Mouse (Mus musculus) hindbrain, postnatal 0 days (tissue): ENCODE measurements at regions not wholly inside any gene's neighbourhood (a gene's known extent, or its start where the extent isn't known, plus 50 kb on each side); places are given as distances from the start of the nearest gene placed in this dataset.

Experiments
- ATAC-seq: fragments of 200-750 bp; cut with Nextera tagmentation; 2 replicates; pipeline ENCODE4 v1.8.0; 2017; ENCODE audit warnings: mild to moderate bottlenecking, moderate TSS enrichment, moderate library complexity
- DNase-seq: peaks from one replicate; pipeline ENCODE4 v3.0.0-alpha.2; 2015; ENCODE audit warnings: low spot score
- H3K27ac ChIP-seq: fragments of 300-500 bp; sonication (generic); 2 replicates; pipeline ENCODE4 v1.5.1; 2014; ENCODE audit warnings: mild to moderate bottlenecking
- H3K27me3 ChIP-seq: fragments of 300-500 bp; sonication (generic); 2 replicates; pipeline ENCODE4 v1.6.1; 2014; ENCODE audit warnings: low read length, mixed read lengths; ENCODE audit not compliant: insufficient read depth
- H3K36me3 ChIP-seq: fragments of 300-500 bp; sonication (generic); 2 replicates; pipeline ENCODE4 v1.6.1; 2014; ENCODE audit warnings: low read length, mixed read lengths; ENCODE audit not compliant: insufficient read depth
- H3K4me1 ChIP-seq: fragments of 300-500 bp; sonication (generic); 2 replicates; pipeline ENCODE4 v1.6.1; 2014; ENCODE audit warnings: antibody characterized with exemption, low read length, mixed read lengths; ENCODE audit not compliant: insufficient read depth
- H3K4me2 ChIP-seq: fragments of 300-500 bp; sonication (generic); 2 replicates; pipeline ENCODE4 v1.6.1; 2014; ENCODE audit warnings: low read depth, mild to moderate bottlenecking, low read length, moderate library complexity, mixed read lengths
- H3K4me3 ChIP-seq: fragments of 300-500 bp; sonication (generic); 2 replicates; pipeline ENCODE4 v1.5.1; 2014; ENCODE audit warnings: low read length
- H3K9ac ChIP-seq: fragments of 300-500 bp; sonication (generic); replicated peaks from 2 replicates; pipeline ENCODE4 v1.6.1; 2014; ENCODE audit warnings: mild to moderate bottlenecking, low read length, moderate library complexity, mixed read lengths
- H3K9me3 ChIP-seq: fragments of 300-500 bp; sonication (generic); 2 replicates; pipeline ENCODE4 v1.6.1; 2016; ENCODE audit warnings: low read length, mixed read lengths
- CTCF ChIP-seq: IDR thresholded peaks from 2 replicates; pipeline ENCODE4 v1.5.1; 2016; ENCODE audit warnings: antibody characterized with exemption, control low read depth, low read depth
- WGBS: fragments of 180-500 bp; shearing (Covaris S2); extraction: QIAGEN DNeasy Blood & Tissue Kit; methylation state at CpG from one replicate; pipeline ENCODE4 v1.1.7; 2014; 5-methylcytosine and 5-hydroxymethylcytosine counted together

- 27% methylated on average over 6 of the region's 6 CpGs for WGBS
- Histone ChIP-seq H3K4me2 (no peak overlapping the region), H3K4me1 (peaks cover 16% of the 10 kb centered on the region; the same call in 1 of the 2 replicates), H3K9me3 (no peaks in the 10 kb centered on the region), H3K27me3 (no peaks in the 10 kb centered on the region), H3K36me3 (no peaks in the 10 kb centered on the region), H3K9ac (no peak overlapping the region), H3K4me3 (no peak overlapping the region), H3K27ac (peak overlapping the region; percentile 69)
- ATAC-seq: peak; percentile 85
- DNase-seq: peak; percentile 83
- TF ChIP-seq CTCF: no peak
These were observed 103.5 kb downstream of the 1700001O22Rik start for GRCm38 (mm10) chr2:30699797-30700454.

GRCm38 (mm10) chr2:30698758-30699535 is 104.1 kb downstream of the Cstad start:
- TF ChIP-seq CTCF: no peak
- Histone ChIP-seq H3K4me2 (no peak overlapping the region), H3K4me3 (no peak overlapping the region), H3K27ac (peak overlapping the region; percentile 69; the same call in 1 of the 2 replicates), H3K9ac (no peak overlapping the region), H3K4me1 (peaks cover 20% of the 10 kb centered on the region), H3K36me3 (no peaks in the 10 kb centered on the region), H3K9me3 (no peaks in the 10 kb centered on the region), H3K27me3 (no peaks in the 10 kb centered on the region)
- ATAC-seq (no peak), DNase-seq (no peak)
- 54% methylated on average over 6 of the region's 6 CpGs for WGBS

GRCm38 (mm10) chr2:30697851-30698250 is 103.0 kb downstream of the Cstad start:
- Histone ChIP-seq H3K4me3 (no peak overlapping the region), H3K9me3 (no peaks in the 10 kb centered on the region), H3K9ac (no peak overlapping the region), H3K27ac (0 out of 2 replicates have a peak overlapping the region, but pooled peaks have one; percentile 41), H3K4me1 (peaks cover 27% of the 10 kb centered on the region), H3K4me2 (no peak overlapping the region), H3K36me3 (no peaks in the 10 kb centered on the region), H3K27me3 (no peaks in the 10 kb centered on the region)
- ATAC-seq (no peak), DNase-seq (no peak)
- TF ChIP-seq CTCF: no peak
- 66% methylated on average over 2 of the region's 2 CpGs for WGBS

- 50% methylated on average over 11 of the region's 11 CpGs for WGBS
- no peak overlapping the region for H3K4me2 ChIP-seq
- peaks cover 40% of the 10 kb centered on the region for H3K4me1 ChIP-seq
- no peak overlapping the region for H3K4me3 ChIP-seq
- DNase-seq (no peak), ATAC-seq (no peak)
- no peak for TF ChIP-seq CTCF
- no peak overlapping the region for H3K9ac ChIP-seq
- no peaks in the 10 kb centered on the region for H3K27me3 ChIP-seq
- H3K9me3 ChIP-seq: no peaks in the 10 kb centered on the region
- H3K27ac ChIP-seq: peak overlapping the region; percentile 61
- no peaks in the 10 kb centered on the region for H3K36me3 ChIP-seq
These were observed 101.1 kb downstream of the Cstad start for GRCm38 (mm10) chr2:30695771-30696456.

- DNase-seq (no peak), ATAC-seq (no peak)
- H3K4me2 ChIP-seq: no peak overlapping the region
- peaks cover 40% of the 10 kb centered on the region for H3K4me1 ChIP-seq
- peak overlapping the region; percentile 61 for H3K27ac ChIP-seq
- H3K36me3 ChIP-seq: no peaks in the 10 kb centered on the region
- H3K9ac ChIP-seq: no peak overlapping the region
- H3K27me3 ChIP-seq: no peaks in the 10 kb centered on the region
- no peak for TF ChIP-seq CTCF
- no peaks in the 10 kb centered on the region for H3K9me3 ChIP-seq
- WGBS: 94% methylated on average over 1 of the region's 1 CpGs
- no peak overlapping the region for H3K4me3 ChIP-seq
These were observed 100.2 kb downstream of the Cstad start for GRCm38 (mm10) chr2:30695041-30695440.

DNA sequence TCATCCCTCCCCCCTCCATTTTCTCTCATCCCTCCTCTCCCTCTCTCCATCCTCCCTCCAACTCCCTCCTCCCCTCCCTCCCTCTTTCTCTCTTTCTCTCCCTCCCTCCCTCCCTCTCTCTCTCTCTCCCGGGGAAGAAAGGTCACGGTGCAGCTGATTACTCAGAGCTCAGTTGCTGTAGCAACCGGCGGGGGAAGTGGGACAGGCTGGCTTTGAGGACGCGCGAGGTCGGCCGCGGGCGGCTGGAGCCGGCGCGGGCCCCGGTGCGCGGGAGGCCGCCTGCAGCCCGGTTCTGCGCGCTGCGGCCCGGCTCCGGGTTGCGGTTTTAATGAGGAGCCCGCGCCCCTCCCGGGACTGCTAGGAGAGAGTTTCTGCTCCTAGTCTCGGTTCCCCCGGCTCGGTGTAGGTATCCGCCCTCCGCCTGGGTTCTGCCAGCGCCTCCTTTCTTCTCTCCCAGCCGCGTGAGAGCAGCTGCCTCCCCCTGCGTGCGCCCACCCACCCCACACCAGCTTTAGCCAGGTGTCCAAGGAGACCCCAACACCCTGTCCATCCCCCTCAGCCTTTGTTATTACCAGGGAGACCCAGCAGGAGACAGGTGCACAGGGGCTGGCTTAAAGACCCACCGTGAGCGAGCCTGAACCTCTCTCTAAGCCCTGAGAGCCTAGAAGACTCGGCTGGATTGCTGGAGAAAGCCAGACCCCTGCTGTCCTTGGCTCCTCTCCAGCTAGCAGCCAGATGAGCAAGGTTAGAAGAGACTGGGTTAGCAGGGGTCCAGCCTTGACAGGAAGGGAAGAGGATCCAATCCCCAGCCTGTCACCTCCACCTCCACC is 98.6 kb downstream of the Cstad start:
- peak overlapping the region; percentile 64 for H3K9ac ChIP-seq
- WGBS: under 1% methylated on average over 37 of the region's 41 CpGs
- ATAC-seq (peak; percentile 92), DNase-seq (peak; percentile 95)
- peak overlapping the region; percentile 53 for H3K4me2 ChIP-seq
- TF ChIP-seq CTCF: 0 out of 2 replicates have a peak, but pooled peaks have one; percentile 4
- H3K27me3 ChIP-seq: no peaks in the 10 kb centered on the region
- H3K36me3 ChIP-seq: no peaks in the 10 kb centered on the region
- H3K9me3 ChIP-seq: no peaks in the 10 kb centered on the region
- H3K4me1 ChIP-seq: peaks cover 34% of the 10 kb centered on the region
- peak overlapping the region; percentile 30 for H3K4me3 ChIP-seq
- peak overlapping the region; percentile 95 for H3K27ac ChIP-seq
